Mouse (Mus musculus): ENCODE measurements at regions not wholly inside any gene's neighbourhood (a gene's known extent, or its start where the extent isn't known, plus 50 kb on each side); places are given as distances from the start of the nearest gene placed in this dataset.
"Not testable (repeated sequence)": the region's sequence is repeated elsewhere in the genome, so short reads cannot be mapped to it uniquely, and the experiment has no call there.

DNA sequence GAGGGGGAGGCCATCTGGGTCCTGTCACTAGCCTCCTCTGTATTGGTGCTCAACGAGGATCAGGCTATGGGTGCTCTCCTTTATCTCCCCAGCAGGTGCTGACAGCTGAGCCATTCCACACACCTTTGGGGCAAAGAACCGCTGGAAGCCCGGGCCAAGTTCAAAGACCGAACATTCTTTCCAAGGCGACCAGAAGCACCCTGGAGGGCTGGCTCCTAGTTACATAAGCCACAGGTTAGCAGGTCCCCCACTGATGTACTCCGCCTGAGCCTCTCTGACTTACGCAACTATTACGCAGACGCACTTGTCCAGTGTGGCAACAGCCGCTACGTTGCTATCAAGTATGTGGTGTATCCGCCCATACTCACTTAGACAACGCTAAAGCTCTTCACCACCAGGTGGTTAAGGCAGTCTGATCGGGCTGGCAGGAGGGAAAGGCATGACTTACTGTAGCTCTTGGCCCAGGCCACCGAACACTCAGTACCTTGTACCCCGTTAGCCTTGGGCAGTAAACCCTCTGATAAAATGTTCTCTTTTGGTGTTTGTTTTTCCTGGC, 69.2 kb downstream of the Gm33543 start:
- DNase-seq (ENCODE audit: low spot score in 2 of 2), result no peak

DNA sequence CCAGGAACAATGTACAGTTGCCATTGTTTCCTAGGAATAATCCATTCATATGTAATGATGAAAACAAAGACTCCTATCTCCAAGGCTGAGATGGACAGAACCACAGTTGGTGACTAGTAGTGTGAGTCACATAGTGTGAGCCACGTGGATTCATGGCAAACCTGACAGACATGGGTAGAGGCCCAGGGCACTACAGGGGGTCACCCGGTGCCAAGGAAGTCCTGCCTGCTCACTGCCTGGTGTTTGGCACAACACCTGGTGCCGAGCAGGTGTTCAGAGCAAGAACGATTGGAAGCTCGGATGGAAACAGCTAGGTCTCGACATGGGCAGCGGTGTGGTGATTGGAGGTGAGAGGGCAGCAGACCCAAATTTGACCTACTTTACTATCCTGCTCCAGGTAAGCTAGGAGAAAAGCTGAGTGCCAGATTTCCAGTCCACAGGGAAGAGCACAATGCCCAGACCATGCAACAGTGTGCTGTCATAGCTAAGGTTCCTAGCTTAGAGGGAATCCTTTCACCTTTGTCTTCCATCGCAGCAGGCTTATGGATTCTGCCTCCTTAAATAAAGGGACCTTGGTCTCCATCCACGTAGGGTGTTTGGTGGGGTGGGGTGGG, 69.8 kb downstream of the Gm33543 start:
- peak in 1 of 2 experiments; percentile 13 for DNase-seq (ENCODE audit: low spot score in 2 of 2)

GRCm38 (mm10) chr10:95768974-95769373, 73.8 kb downstream of the Gm33543 start:
- DNase-seq (ENCODE audit: low spot score in 2 of 2), result no peak

DNA sequence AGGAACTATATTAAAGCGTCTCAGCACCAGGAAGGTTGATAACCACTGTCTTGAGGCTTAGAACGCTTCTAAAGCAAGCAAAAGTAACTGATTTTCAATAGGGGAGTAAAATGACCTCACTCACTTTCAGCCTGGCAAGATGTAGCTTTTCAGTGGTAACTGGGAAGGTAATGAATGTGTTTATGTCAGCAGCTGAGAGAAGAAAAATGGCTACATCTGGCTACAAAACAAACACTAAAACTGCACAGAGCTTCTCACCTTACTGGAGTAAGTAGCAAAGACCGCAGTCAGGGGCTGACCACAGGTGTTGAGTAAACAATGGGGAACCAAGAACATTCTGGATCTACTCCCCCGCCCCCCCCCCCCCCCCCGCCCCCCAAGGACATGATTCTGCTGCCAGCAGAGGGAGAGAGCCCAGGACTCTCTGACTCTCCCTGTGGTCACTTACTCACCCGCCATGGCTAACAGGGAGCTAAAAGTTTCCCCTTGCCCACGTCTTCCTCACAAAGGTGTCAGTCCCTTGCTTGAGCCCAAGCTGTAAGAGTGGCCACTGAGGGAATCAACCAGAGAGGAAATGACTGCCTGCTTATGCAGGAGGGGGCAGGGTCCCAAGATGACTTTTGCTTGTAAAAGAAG, 75.1 kb downstream of the Gm33543 start:
- DNase-seq (ENCODE audit: low spot score in 2 of 2), result no peak

DNA sequence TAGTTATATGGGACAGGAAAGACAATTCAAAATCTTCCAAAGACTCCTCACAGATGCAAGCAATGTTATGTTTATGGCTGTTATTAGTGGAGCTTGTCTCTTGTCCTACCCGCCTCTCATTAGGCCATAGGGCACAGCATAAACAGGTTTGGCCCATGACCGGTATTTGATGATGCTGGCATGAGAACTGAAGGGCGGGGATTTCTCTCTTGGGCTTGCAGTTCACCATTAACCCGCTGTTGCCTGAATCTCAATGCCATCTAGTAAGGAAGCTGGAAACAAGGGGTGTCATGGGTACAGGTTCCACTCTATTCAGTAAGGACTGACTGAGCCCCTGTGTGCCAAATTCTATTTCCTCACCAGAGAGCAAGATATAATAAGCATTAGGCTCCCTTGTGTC, 78.6 kb downstream of the Gm33543 start:
- no peak for DNase-seq (ENCODE audit: low spot score in 2 of 2)

DNA sequence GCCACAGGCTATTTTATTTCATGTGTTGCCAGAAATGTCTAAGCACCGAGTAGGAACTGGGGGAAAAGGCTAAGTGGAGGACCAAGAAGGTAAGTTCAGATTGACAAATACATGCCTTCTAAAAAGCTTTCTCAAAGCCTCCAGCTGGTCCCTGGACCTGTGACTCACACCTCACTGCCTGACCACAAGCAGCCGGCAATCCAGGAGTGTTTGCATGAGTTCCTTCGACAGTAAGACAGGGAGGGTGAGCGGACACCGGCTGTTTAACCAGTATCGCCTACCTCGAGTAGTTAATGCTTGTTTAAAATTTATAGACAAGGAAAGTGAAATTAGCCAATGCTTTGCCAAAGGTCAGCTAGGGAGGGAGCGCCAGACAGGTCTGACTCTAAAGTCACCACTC, 80.1 kb downstream of the Gm33543 start:
- DNase-seq (ENCODE audit: low spot score in 2 of 2), result no peak

GRCm38 (mm10) chr10:95761969-95762368, 80.8 kb downstream of the Gm33543 start:
- no peak for DNase-seq (ENCODE audit: low spot score in 2 of 2)

- no peak for DNase-seq (ENCODE audit: low spot score in 2 of 2)
These were observed 82.4 kb downstream of the Gm33543 start for GRCm38 (mm10) chr10:95760121-95760870.

DNA sequence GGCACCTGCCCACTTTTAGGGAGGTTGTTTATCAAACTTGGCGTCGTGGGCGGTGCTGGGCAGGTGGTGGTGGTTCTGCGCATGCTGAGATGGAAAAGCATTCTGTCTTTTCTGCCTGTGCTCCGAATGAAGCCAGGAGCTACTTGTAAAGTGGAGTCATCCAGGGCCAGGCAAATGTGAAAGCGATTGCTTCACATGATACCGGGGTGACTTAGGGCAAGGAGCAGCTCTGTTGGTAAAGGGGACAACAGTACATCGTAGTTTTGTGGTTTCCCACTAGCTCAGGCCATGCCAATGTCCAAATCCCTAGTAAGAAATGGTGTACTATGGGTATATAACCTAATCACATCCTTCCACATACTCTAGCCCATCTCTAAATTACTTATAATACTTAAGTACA, 84.5 kb downstream of the Gm33543 start:
- no peak for DNase-seq (ENCODE audit: low spot score in 2 of 2)

DNA sequence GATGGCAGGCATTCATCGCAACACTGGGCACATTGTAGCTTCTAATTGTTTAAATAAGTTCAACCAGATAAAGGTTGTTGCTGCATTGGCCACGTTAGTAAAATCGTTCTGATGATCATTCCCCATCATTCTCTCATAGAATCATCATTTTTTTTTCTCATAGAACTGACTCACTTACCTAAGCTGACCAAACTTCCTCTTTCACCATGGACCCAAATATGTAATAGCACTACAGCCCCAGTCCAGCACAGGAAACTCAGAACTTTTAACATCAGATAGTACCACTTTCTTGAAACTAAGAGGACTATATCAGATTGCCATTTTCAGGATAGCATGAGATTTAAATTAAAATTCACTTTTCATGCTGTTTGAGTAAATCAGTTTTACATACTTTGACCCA, 82.2 kb upstream of the Anapc15-ps start:
- DNase-seq (ENCODE audit: low spot score in 2 of 2), result no peak

DNA sequence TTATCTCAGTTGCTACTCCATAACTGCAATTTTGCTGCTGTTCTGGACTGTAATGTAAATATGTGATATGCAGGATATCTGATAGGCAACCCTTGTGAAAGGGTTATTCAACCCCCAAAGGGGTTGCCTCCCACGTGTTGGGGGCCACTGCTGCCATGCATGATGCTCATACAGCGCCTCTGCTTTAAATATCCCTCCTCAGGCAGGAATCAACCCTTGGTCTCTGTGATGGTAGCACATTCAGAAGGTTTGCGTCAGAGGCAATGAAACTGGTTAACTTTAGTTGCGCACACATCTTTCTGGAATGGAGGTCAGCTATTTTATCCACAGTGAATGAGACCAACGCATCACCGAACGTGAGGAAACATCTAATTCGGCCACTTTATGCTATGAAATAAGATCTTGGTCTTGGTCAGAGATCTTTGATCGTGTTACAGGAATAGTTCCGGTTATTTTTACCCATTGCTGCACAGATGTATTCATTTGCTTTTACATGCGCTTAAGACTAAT, 80.2 kb upstream of the Anapc15-ps start:
- DNase-seq (ENCODE audit: low spot score in 2 of 2), result no peak

- no peak for DNase-seq (ENCODE audit: low spot score in 2 of 2)
These were observed 75.1 kb upstream of the Anapc15-ps start for GRCm38 (mm10) chr10:95748360-95748759.

GRCm38 (mm10) chr10:95747939-95748338, 74.7 kb upstream of the Anapc15-ps start:
- DNase-seq (ENCODE audit: low spot score in 2 of 2), result no peak

DNA sequence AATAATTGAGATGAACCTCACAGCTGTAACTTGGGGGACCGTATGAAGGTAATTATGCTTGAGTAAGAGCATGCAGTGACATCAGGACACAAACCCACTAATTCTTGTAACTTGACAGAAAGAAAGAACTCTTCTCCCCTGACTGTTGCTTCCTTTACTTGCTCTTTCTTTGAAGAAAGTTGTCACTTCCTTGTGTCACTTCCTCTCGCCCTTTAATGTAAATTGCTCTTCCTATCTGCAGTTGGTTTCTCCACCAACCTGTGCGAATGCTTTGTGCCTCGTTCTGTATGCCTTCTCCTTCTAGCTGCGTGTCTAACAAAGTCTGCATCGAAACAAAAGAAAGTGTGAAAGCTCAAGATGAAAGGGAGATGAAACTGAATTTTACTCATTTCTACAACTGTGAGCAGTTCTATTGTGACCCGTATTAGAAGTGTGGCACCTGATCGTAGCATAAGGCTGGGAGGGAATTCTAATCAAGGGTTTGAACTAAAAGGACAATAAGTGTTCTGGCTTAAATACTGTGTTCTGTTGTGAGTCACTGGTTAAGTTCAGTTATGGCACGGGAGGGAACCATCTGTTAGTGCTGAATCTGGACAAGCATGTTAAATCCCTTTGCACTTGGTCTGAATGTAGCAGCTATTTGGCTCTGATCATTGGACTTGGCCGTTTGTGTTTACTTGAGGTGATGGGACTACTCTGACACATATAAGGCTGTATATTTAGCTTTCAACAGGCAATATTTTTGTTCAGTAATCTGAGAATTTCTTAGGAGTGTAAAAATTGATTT, 72.8 kb upstream of the Anapc15-ps start:
- no peak for DNase-seq (ENCODE audit: low spot score in 2 of 2)

GRCm38 (mm10) chr10:95745254-95745653, 72.0 kb upstream of the Anapc15-ps start:
- DNase-seq (ENCODE audit: low spot score in 2 of 2), result no peak

- DNase-seq (ENCODE audit: low spot score in 2 of 2), result no peak
These were observed 70.4 kb upstream of the Anapc15-ps start for GRCm38 (mm10) chr10:95743627-95744026.

DNA sequence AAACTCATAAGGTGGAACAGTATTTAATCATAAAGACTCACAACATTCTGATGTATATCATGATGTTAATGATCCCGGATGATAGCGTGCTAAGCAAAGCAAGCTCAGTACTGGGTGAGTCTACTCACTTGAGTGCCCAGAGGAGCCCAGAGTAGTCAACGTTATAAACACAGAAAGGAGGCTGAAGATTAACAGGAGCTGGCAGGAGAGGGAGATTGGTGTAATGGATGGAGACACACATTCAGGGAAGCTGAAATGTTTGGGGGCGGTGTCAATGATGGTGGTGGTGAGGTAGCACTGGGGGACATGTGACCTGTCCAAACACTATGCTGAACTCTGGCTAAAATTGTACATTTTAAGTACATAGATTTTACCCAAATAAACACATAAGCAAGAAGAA, 66.2 kb upstream of the Anapc15-ps start:
- no peak for DNase-seq (ENCODE audit: low spot score in 2 of 2)

- DNase-seq (ENCODE audit: low spot score in 2 of 2), result not testable (repeated sequence)
These were observed 63.5 kb upstream of the Anapc15-ps start for GRCm38 (mm10) chr10:95736743-95737142.

- no peak for DNase-seq (ENCODE audit: low spot score in 2 of 2)
These were observed 57.8 kb upstream of the Anapc15-ps start for GRCm38 (mm10) chr10:95731001-95731400.

DNA sequence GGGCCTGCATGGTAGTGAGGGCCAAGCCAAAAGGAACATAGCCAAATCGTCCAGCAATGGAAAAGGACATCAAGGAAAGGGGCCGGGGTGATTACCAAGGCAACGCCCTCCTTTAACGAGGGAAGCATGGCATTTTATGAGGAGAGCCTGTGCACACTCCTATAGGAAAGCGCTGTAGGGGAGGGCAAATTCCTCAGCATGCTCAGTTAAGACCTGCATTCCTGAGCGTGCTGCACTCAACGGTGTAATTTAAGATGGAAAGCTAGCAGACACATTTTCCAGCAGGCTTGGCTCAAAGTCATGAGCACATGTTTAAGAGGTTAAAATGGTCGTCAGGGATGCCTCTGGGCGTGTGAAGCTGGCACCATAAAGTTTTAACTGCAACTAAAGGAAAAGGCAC, 56.6 kb upstream of the Anapc15-ps start:
- DNase-seq (ENCODE audit: low spot score in 2 of 2), result no peak

GRCm38 (mm10) chr10:95725910-95726309, 52.7 kb upstream of the Anapc15-ps start:
- DNase-seq (ENCODE audit: low spot score in 2 of 2), result peak in 1 of 2 experiments; percentile 40
